Comparison of ENCODE assay signal across 10 mouse cellular contexts in the genomic region with DNA sequence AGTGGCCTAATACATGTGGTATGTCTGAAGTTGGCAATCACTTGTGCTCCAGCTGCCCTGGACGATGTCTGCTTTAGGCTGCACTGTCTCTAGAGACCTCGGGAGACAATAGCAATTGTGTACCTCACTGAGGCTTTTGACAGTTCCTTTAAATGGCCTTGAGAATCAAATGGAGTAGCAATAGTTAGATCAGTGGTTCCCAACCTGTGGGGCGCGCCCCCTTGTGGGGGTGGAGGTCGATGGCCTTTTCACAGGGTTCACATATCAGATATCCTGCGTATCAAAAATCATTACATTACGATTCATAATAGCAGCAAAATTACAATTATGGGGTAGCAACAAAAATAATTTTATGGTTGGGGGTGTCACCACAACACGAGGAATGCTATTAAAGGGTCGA. TPM values are rescaled to one million over a fixed set of nuclear protein-coding genes. Genes with fewer than 3 reads are reported as not detected.
DNase-seq lines count a peak whose midpoint lies in the region; ATAC-seq lines count a peak whose summit lies in the region.
"Had no signal": no experiment of that assay in that cellular context is flagged by ENCODE, and none has a peak within 500 bp of the region (broad histone marks: within the 10 kb centered on the region; RNA-seq: fewer than 3 reads in every experiment).

No protein-coding gene starts in this region.

- no peak overlapping the region for H3K4me3 ChIP-seq in limb, embryonic 11.5 days (ENCODE audit: low read depth, low read length)
- no peak overlapping the region for H3K4me3 ChIP-seq in limb, embryonic 10.5 days
- H3K4me3 ChIP-seq: limb, embryonic 12.5 days had no signal

- intact Hi-C loops in gastrocnemius, postnatal 14 days (cut with DNase I; ENCODE audit: low total_unique reads): loop anchor here (10.0 kb wide), 1 partner anchor 121 kb away; no protein-coding TSS in a partner anchor

- H3K4me2 ChIP-seq in limb, embryonic 11.5 days (ENCODE audit: low read depth, severe bottlenecking): no peak overlapping the region
- H3K4me2 ChIP-seq: limb, embryonic 12.5 days had no signal

- WGBS in limb, embryonic 11.5 days: 56% methylated on average over 9 of the region's 9 CpGs
- WGBS in limb, embryonic 10.5 days: 46% methylated on average over 9 of the region's 9 CpGs

- no peak overlapping the region for H3K27ac ChIP-seq in limb, embryonic 11.5 days (replicated peaks; ENCODE audit: low read depth, low read length)
- no peak overlapping the region for H3K27ac ChIP-seq in limb, embryonic 10.5 days
- H3K27ac ChIP-seq: limb, embryonic 12.5 days had no signal

- no peaks in the 10 kb centered on the region for H3K36me3 ChIP-seq in limb, embryonic 11.5 days (ENCODE audit: control insufficient read depth, insufficient read depth, low read length)
- H3K36me3 ChIP-seq in limb, embryonic 10.5 days: no peaks in the 10 kb centered on the region
- H3K36me3 ChIP-seq: limb, embryonic 12.5 days had no signal

- H3K27me3 ChIP-seq in limb, embryonic 11.5 days (ENCODE audit: control insufficient read depth, insufficient read depth, low read length): no peaks in the 10 kb centered on the region
- no peaks in the 10 kb centered on the region for H3K27me3 ChIP-seq in limb, embryonic 10.5 days (ENCODE audit: low read depth, poor library complexity, severe bottlenecking)
- H3K27me3 ChIP-seq: CH12.LX; limb, embryonic 12.5 days had no signal

- H3K9me3 ChIP-seq in limb, embryonic 11.5 days (ENCODE audit: control insufficient read depth, low read length): no peaks in the 10 kb centered on the region
- no peaks in the 10 kb centered on the region for H3K9me3 ChIP-seq in limb, embryonic 10.5 days (replicated peaks)
- H3K9me3 ChIP-seq: limb, embryonic 12.5 days had no signal

- no peak overlapping the region for H3K9ac ChIP-seq in limb, embryonic 11.5 days (ENCODE audit: low read length)
- H3K9ac ChIP-seq: limb, embryonic 12.5 days had no signal

- peak; percentile 31 to 38 for DNase-seq in adrenal gland, adult 18-20 months (ENCODE audit: low spot score in 2 of 2)
- DNase-seq in adrenal gland, postnatal 4 days (ENCODE audit: low spot score in 2 of 2): no peak
- DNase-seq in limb, embryonic 11.5 days (ENCODE audit: low spot score): peak; percentile 35
- no peak for DNase-seq in limb, embryonic 10.5 days (ENCODE audit: low spot score)
- DNase-seq in adrenal gland, postnatal 10 days: peak; percentile 65
- peak; percentile 41 for DNase-seq in gastrocnemius, postnatal 14 days
- DNase-seq in lung, postnatal 4 days: peak; percentile 29 to 46
- DNase-seq in thymus, postnatal 25 days: peak; percentile 59

- ATAC-seq in limb, embryonic 11.5 days (ENCODE audit: insufficient number of reproducible peaks, low FRiP score, low TSS enrichment, low read depth): no peak

- H3K4me1 ChIP-seq in limb, embryonic 11.5 days (ENCODE audit: control insufficient read depth, insufficient read depth, low read length): no peaks in the 10 kb centered on the region
- peaks cover 4% of the 10 kb centered on the region; the same call in 1 of the 2 replicates for H3K4me1 ChIP-seq in limb, embryonic 10.5 days

RNA-seq across cellular contexts. Expression of a gene that starts 7.9 kb away (rescaled TPM):
- 10 to 100 TPM; 42.6 to 73.5 TPM for total RNA-seq in adrenal gland, adult 18-20 months (2021)
- 10 to 100 TPM; 64.4 to 70.0 TPM for total RNA-seq in adrenal gland, postnatal 4 days (2021)
- polyA plus RNA-seq in limb, embryonic 11.5 days (2014; fragmentation: Nextera tagmentation; extraction: Ambion mirVana): 44.0 and 50.3 TPM in 2 replicates
- 33.9 and 35.0 TPM in 2 replicates for polyA plus RNA-seq in limb, embryonic 10.5 days (2016; fragmentation: Nextera tagmentation; extraction: Ambion mirVana)
- total RNA-seq in adrenal gland, postnatal 10 days (2021): 10 to 100 TPM; 42.2 to 43.1 TPM
- 10 to 100 TPM; 16.6 to 17.8 TPM for total RNA-seq in gastrocnemius, postnatal 14 days (2021)
- total RNA-seq: CH12.LX had no signal

RNA-seq across cellular contexts. Expression of a gene that starts 52.4 kb away (rescaled TPM):
- total RNA-seq in adrenal gland, adult 18-20 months (2021): not detected
- not detected for total RNA-seq in adrenal gland, postnatal 4 days (2021)
- polyA plus RNA-seq in limb, embryonic 11.5 days (2014; fragmentation: Nextera tagmentation; extraction: Ambion mirVana): not detected in 2 replicates
- not detected in 2 replicates for polyA plus RNA-seq in limb, embryonic 10.5 days (2016; fragmentation: Nextera tagmentation; extraction: Ambion mirVana)
- total RNA-seq in adrenal gland, postnatal 10 days (2021): not detected
- total RNA-seq in gastrocnemius, postnatal 14 days (2021): not detected
- total RNA-seq: CH12.LX had no signal
- polyA plus RNA-seq: limb, embryonic 12.5 days had no signal

Comparison
In these comparisons a context has a peak if more than half of its experiments do, and no peak if none do; other contexts are left out.
1. DNase-seq: peak in adrenal gland, adult 18-20 months (2 of 2), limb, embryonic 11.5 days (single experiment), adrenal gland, postnatal 10 days (single experiment), gastrocnemius, postnatal 14 days (single experiment), lung, postnatal 4 days (2 of 2) and thymus, postnatal 25 days (single experiment); none in adrenal gland, postnatal 4 days (0 of 2) and limb, embryonic 10.5 days (single experiment).